Mouse (Mus musculus): Measurements from ENCODE around the gene Msrb1. TPM values are rescaled to one million over a fixed set of nuclear protein-coding genes. Genes with fewer than 3 reads are reported as not detected.
"Not testable (repeated sequence)": the region's sequence is repeated elsewhere in the genome, so short reads cannot be mapped to it uniquely, and the experiment has no call there.

Gene Msrb1
- total RNA-seq, 2 experiments from 2014 or later, result 192 to 205 TPM

DNA sequence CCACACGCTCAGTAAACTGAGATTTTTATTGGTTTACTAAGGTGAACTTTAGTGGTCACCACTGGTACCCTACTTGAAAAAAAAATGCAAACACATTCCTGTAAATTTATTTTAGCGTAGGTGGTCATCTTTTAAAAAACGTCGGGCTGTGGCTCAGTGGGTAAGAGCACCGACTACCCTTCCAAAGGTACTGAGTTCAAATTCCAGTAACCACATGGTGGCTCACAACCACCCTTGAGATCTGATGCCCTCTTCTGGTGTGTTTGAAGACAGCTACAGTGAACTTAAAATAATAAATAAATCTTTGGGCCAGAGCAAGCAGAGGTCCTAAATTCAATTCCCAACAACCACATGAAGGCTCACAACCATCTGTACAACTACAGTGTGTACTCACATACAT is 17.5 kb upstream of the Msrb1 start:
- intact Hi-C loops (cut with DNase I); DNase-seq: not testable (repeated sequence)

DNA sequence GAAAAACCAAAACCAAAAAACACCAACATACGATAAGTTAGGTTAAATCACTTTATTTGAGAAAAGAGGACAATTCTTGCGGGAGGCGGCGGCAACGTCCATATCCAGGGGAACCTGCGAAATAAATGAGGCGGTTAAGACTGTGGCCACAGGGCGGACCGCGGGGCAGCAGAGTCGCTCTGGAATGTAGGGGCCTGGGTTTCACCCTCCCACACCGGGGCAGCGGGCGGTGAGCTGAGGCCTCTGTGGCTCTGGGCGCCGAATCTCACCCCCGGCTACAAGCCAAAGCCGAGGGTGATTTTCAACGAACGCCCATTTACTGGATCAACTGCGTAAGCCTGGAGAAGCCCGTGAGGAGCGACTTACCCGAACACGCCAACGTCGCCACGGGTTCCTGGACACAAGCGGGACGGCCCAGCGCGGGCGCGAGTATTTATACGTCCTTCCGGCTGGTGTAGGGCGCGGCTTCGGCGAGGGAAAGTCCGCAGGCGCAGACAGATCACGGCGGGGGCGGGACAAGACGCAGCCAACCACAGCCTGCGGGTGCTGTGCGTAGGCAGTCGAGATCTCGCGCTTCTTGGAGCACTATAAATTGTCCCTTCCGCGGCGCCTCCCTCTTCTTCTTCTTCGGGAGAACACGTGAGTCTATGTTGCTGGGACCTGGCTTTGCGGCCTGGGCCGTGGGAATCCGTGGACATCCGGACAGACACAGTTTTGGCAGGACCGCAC is 16.8 kb upstream of the Msrb1 start:
- intact Hi-C loops (cut with DNase I), result no loop called here
- DNase-seq, result peak; percentile 93 to 97

DNA sequence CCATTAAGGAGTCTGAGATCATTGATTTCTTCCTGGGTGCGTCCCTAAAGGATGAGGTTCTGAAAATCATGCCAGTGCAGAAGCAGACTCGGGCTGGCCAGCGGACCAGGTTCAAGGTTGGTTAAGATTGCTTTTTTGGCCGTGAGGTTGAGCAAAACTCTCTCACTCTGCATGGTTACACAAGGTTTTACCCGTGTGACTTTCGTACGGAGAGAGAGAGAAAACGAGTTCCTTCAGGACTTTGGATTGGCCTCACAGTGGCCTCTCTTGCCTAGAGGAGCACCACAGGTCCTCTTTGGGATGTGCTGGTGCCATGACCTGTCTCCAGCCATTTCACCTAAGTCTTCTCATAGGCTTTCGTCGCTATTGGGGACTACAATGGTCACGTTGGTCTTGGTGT is 15.8 kb upstream of the Msrb1 start:
- DNase-seq; intact Hi-C loops (cut with DNase I): not testable (repeated sequence)

DNA sequence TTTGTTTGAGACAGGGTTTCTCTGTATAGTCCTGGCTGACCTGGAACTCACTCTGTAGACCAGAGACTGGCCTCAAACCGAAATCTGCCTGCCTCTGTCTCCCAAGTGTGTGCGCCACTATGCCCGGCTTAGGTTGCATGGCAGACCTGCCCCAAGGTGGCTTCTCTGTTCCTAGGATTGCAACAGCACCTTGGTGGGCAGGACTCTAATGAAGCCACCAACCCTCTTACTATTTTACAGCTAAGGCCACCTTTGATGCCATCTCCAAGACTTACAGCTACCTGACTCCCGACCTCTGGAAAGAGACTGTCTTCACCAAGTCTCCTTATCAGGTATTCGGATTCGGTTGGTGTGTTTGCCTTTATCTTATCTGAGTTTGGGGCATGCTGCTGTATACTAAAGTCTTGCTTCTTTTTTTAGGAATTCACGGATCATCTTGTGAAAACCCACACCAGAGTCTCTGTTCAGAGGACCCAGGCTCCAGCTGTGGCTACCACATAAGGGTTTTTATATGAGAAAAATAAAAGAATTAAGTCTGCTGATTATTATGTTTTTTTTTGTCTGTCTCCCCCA is 15.0 kb upstream of the Msrb1 start:
- DNase-seq; intact Hi-C loops (cut with DNase I): not testable (repeated sequence)

DNA sequence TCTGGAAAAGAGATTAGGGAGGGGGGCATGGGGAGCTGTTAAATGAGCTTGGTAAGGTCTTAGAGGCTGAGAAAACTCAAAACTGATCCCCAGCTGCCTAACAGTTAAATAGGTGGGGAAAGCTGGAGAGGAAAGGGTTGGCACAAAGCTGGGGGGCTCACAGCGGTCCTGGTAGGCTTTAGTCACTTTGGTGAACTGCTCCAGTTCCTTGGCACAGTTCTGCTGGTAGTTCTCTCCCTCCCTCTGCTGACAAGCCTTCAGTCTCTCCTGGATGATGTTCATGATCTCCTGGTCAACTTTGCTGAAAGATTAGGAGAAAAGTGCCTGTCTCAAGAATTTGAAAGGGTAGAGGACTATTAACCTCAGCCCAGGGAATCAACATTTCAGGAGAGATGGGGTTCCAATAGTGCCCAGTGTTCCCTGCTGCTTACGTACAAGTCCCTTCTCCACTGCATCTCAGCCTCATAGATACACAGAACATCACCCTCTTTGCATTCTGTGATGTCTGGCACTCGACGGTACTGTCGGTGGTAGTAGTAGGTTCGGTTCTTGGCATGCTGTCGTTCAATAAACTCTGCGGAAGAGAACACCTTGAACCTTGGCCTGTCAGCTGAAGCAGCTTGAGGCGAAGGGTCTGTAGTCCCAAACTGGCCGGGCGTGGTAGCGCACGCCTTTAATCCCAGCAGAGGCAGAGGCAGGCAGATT is 14.1 kb upstream of the Msrb1 start:
- no peak for DNase-seq
- intact Hi-C loops (cut with DNase I), result no loop called here

DNA sequence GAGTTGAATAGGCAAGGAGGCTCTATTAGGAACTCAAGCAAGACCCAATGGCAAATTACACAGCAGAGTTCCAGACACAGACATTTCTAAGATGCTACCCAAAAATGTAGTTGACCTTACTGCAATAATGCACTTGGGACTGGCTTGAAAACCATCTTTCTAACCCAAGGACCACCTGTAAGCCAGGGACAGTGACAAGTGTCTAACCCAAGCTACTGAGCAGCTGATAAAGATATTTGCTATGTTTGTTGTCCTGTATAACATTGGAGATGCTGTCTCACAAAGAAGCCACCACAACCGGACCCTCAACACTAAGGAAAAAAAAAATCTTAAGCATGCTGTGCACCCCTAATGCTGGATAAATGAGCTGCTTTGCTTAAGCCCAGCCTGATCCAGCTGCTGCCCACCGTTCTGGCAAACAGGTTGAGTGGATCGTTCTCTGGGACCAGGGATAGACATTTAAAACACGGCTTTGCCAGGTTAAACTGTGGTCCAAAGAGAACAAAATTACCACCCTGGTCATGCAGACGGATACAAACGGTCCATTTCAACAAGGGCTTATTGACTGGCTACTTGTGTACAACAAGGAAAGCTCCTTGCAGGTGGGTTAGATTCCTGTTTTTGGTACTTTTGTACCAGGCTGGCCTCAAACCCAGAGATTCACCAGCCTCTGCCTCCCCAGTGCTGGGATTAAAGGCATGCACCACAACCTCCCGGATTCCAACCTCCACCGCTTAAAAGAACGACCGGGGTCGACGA is 13.1 kb upstream of the Msrb1 start:
- no peak for DNase-seq
- intact Hi-C loops (cut with DNase I), result no loop called here

DNA sequence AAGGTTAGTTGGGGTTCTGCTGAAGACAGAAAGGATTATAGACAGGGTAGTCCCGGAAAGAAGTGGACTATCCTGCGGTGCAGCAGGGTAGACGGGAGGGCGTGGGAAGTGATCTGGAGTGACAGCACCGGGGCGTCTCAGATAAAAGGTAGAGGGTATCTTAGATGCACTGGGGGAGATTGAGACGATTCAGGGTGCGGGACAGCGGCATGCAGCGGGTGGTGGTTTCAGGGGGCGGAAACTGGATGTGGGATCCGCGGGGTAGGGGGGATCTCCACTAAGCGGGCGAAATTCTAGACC is 12.6 kb upstream of the Msrb1 start:
- intact Hi-C loops (cut with DNase I), result no loop called here
- DNase-seq, result no peak

DNA sequence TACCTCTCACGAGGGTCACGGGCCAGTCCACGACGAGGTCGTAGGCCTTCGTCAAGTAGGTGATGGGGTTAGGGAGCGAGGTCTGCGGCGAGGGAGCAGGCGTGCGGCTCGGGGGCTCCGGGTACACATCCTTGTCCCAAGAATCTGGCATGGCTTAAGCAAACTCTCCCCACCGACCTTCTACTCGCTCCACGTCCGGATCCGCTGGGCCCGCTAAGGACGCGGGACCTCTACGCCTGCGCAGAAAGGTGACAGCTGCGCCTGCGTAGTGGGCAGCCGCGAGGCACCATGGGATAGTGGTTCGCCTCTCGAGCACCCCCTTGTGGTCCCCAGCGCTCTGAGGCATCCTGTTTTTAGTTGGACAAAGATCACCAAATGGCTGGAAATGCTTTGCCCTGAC is 12.3 kb upstream of the Msrb1 start, which contains the start of gene Ndufb10:
Ndufb10 (minus strand) TSS at position 295 of the 400 bp plus-strand sequence.
- DNase-seq, result peak; percentile 97
- intact Hi-C loops (cut with DNase I), result no loop called here

DNA sequence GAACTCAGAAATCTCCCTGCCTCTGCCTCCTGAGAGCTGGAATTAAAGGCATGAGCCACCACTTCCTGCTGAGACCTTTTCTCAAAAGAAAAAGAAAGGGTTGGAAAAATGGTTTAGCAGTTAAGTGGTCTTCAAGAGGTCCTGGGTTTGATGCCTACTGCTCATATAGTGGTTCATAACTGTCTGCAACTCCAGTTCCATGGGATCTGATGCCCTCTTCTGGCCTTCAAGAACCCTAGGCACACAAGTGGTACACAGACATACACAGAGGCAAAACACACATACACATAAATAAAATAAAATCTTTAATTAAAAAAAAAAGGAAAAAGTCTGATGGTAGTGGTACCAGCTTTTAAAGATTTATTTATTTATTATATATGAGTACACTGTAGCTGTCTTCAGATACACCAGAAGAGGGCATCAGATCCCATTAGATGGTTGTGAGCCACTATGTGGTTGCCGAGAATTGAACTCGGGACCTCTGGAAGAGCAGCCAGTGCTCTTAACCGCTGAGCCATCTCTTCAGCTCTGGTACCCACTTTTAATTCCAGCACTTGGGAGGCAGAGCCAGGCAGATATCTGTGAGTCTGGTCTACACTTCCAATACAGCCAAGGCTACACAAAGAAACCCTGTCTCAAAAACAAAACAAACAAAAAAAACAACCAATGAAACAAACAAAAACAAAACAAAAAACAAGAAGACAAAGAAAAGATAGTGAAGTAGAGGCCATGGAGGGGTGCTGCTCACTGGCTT is 10.6 kb upstream of the Msrb1 start:
- intact Hi-C loops (cut with DNase I), result no loop called here
- DNase-seq, result no peak

DNA sequence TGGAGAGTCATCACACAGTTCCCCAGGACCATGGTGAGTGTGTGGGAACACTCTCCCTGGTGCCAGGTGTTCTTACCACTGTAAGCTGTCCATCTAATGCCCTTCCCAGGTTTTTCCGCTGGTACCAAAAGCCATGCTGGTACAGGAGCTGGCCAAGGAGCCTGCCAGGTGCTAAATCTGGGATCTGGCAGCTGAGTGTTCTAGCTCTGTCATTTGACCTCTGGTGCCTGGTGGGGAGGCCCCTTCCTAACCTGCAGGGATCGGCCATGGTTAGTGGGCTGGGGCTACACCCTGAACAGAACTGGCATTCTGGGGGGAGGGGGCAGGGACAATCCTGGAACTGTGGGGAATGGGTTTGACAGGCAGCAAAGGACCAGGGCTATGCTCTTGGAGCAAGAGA is 8.8 kb upstream of the Msrb1 start, which contains the start of gene Rpl3l:
Rpl3l (plus strand) TSS at position 203 of the 400 bp plus-strand sequence.
- intact Hi-C loops (cut with DNase I), result no loop called here
- peak; percentile 42 to 48 for DNase-seq

DNA sequence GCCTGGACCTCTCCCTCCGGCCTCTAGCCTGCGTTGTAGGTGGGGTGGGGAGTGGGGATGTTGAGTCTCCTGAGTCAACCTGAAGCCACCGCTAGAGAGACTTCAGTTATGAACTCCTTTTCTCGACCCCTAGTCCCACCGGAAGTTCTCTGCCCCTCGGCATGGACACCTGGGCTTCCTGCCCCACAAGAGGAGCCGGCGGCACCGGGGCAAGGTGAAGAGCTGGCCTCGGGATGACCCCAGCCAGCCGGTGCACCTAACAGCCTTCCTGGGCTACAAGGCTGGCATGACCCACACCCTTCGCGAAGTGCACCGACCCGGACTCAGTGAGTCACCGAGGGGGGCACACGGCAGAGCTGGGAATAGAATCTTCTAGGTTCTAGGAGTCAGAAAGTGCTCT is 8.3 kb upstream of the Msrb1 start:
- DNase-seq, result no peak
- intact Hi-C loops (cut with DNase I), result no loop called here

DNA sequence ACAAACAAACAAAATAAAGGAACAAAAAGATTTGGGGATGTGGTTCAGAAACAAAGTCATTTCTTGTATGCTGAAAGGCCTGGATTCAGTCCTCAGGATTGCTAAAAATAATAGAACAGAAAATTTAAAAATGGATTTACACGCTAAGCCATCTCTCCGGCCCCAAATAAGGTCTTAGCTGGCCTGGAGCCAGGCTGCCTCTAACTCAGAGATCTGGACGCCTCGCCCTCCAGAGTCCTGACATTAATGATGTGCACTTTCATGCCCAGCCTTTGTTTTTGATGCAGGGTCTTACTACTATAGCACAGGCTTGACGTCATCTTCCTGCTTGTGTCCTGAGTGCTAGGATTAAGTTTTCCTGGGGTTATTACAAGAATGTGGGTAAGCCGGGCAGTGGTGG is 7.4 kb upstream of the Msrb1 start:
- intact Hi-C loops (cut with DNase I), result no loop called here
- DNase-seq, result no peak

DNA sequence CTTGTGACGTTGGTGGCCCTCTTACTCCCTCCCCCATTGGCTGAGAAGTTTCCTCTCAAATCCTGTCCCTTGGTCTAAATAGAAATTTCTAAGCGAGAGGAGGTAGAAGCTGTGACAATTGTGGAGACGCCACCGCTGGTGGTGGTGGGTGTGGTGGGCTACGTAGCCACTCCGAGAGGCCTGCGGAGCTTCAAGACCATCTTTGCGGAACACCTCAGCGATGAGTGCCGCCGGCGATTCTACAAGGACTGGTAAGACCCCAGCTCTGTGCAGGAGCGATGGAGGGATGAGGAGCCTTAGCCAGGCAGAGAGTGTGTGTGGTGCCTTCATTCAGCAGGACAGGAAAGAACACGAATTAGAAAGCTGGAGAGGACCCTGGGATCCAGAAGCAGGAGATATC is 5.7 kb upstream of the Msrb1 start:
- intact Hi-C loops (cut with DNase I), result no loop called here
- no peak for DNase-seq

DNA sequence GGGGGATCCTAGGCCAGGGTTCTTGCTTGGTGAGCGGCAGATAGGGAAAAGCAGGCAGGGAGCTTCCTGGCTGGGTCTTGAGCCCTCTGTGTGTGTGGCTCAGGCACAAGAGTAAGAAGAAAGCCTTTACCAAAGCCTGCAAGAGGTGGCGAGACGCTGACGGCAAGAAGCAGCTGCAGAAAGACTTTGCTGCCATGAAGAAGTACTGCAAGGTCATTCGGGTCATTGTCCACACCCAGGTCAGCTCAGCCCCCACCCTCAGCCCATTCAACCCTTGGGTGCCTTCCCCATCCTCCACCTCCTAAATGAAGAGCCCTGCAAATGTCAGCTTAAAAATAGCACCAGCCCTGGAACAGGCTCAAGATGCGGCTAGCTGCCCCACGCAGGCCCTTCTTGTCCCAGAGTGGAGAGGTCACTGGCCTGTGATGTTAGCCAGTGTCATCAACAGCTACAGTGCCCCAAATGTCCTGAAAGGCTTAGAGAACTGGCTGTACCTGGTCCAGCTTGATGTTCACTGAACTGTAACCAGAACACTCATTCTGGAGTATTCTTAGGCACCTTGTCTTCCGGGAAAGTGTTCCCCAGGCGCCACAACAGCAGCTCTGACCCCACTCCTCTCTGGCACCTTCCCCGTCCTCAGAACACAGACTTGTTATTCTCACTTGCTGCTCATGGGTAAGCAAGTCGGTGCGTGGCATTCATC is 4.1 kb upstream of the Msrb1 start:
- peak; percentile 49 to 71 for DNase-seq

DNA sequence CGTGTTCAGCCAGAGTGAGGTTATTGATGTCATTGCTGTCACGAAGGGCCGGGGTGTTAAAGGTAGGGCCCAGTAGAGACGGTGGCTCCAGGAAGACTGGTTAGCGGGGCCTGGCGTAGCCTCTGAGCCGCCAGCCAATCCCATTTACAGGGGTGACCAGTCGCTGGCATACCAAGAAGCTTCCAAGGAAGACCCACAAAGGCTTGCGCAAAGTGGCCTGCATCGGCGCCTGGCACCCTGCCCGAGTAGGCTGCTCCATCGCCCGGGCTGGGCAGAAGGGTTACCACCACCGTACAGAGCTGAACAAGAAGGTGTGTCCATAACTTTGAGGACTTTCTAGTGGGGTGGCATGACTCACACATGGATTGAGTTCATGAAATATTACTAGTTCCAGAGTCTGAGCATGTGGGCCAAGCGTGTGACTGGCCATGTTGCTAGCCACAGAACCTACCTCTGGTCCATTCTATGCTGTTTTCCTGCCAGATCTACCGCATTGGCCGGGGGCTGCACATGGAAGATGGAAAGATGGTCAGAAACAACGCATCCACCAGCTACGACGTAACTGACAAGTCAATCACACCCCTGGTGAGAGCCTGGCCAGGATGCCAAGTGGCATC is 2.9 kb upstream of the Msrb1 start:
- intact Hi-C loops (cut with DNase I), result no loop called here
- DNase-seq, result no peak

More for the DNA sequence above, 4.1 kb upstream of the Msrb1 start:
- intact Hi-C loops (cut with DNase I), result no loop called here

DNA sequence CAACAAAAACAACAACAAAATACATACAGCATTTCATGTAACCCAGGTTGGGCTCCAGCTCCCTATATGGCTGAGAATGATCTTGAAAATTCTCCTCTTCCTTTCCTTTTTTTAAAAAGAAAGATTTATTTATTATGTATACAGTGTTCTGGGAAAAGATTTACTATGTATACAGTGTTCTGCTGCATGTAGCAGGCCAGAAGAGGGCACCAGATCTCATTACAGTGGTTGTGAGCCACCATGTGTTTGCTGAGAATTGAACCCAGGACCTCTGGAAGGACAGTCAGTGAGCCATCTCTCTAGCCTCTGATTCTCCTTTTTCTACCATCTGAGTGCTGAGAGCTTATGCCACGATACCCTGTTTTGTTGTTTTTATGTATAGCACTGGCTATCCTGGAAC is 1.9 kb upstream of the Msrb1 start:
- intact Hi-C loops (cut with DNase I), result no loop called here
- no peak for DNase-seq

DNA sequence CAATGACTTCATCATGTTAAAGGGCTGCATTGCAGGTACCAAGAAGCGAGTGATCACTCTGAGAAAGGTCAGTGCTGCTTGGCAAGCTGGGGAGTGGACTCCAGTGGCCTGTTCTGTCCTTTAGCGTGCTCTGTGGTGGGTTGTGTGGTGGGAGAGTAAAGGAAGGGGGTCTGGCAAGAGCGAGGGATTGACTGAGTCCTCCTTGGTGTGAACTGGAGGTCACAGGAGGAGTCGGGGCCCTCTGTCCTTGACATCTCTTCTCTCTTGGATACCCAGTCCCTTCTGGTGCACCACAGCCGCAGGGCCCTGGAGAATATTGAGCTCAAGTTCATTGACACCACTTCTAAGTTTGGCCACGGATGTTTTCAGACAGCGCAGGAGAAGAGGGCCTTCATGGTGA is 996 bp upstream of the Msrb1 start:
- no peak for DNase-seq
- intact Hi-C loops (cut with DNase I), result no loop called here

DNA sequence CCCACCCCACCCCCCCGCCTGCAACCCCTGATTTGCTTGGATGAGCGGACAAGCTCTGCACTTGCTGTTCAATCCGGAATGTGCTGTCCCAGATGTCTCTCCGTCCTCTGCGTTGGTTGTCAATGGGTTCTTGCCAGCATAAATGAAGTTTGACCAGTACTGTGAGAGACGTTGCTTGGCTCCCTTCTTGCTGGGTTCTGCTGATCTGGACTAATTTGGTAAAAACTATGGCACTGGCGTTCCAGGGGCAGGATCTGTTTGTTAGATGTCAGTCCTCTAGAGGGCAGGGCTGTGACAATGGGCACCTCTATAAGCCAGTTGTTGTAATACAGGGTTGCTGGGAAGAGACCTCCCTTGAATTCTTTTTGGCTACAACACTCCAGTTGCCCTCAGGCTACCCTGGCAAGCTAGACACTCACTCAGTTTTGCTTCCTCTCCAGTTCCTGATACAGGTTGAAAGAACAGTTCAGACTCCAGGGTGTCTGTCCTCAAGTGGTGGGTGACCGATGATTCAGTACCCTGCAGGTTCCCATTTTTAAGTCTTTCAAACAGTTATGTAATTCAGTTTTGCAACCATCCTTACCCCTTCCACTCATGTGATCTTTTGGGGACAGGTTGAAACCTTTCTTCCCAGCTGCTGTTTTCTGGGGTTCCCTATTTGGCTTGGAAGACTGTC is 831 bp downstream of the Msrb1 start:
- DNase-seq, result no peak
- intact Hi-C loops (cut with DNase I), result no loop called here

DNA sequence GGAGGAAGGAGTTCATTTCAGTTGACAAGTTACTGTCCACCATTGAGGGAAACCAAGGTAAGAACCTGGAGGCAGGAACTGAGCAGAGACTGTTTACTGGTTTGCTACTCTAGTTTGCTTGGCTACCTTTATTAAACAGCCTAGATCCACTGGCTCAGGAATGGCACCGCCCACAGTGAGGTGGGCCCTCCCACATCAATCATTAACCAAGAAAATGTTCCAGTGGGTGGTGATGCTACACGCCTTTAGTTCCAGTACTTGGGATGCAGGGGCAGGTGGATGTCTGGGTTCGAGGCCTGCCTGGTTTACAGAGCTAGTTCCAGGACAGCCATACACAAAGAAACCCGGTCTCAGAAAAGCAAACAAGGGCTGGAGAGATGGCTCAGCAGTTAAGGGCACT is 1.8 kb downstream of the Msrb1 start:
- intact Hi-C loops (cut with DNase I), result no loop called here
- DNase-seq, result no peak

All from gastrocnemius, postnatal 36 days (tissue).